Mouse (Mus musculus): ENCODE data around the gene Rnase1.

GRCm38 (mm10) chr14:51131086-51131815, 15.3 kb downstream of the Rnase1 start:
- TF ChIP-seq CTCF (IDR thresholded peaks at IDR 0.05; ENCODE audit: extremely low read depth, insufficient read length, insufficient replicate concordance, low read depth, low read length) (no peak), POLR2A (IDR thresholded peaks at IDR 0.05; ENCODE audit: low read depth, low read length) (no peak)

Data from small intestine, adult 2 months (tissue).